Mouse (Mus musculus): ENCODE results near the gene Crlf1. TPM values are rescaled to one million over a fixed set of nuclear protein-coding genes. Genes with fewer than 3 reads are reported as not detected.
A peak's percentile ranks its signal among the peaks of the same experiment; 100 is the strongest.
"Not testable (repeated sequence)": the region's sequence is repeated elsewhere in the genome, so short reads cannot be mapped to it uniquely, and the experiment has no call there.

Crlf1 gene
- polyA plus RNA-seq, 1 experiment from 2014 or later, result 33.7 TPM

GRCm38 (mm10) chr8:70505698-70506327 is 12.9 kb downstream of the Crlf1 start:
- H3K4me1 ChIP-seq (replicated peaks; ENCODE audit: insufficient read depth, low read length), result peaks cover 21% of the 10 kb centered on the region

GRCm38 (mm10) chr8:70506328-70507026 is 13.5 kb downstream of the Crlf1 start, which contains the start of gene Rex1bd:
Rex1bd (minus strand) TSS chr8:70506752.
- peak; percentile 94 for TF ChIP-seq CTCF (IDR thresholded peaks at IDR 0.05; ENCODE audit: low read depth)
- Histone ChIP-seq H3K9ac (ENCODE audit: low read depth, low read length) (peak within 1 kb of the TSS; percentile 82), H3K9me3 (replicated peaks; ENCODE audit: low read length) (no peaks in the 10 kb centered on the region), H3K36me3 (ENCODE audit: insufficient read depth, low read length) (peaks cover 8% of the 10 kb centered on the region), H3K27me3 (ENCODE audit: insufficient read depth, low read length) (peaks cover 14% of the 10 kb centered on the region), H3K4me2 (ENCODE audit: low read length) (peak within 1 kb of the TSS; percentile 78), H3K4me1 (replicated peaks; ENCODE audit: insufficient read depth, low read length) (peaks cover 19% of the 10 kb centered on the region), H3K27ac (peak within 1 kb of the TSS; percentile 89), H3K4me3 (replicated peaks; ENCODE audit: low read depth, low read length) (peak within 1 kb of the TSS; percentile 77)
- ATAC-seq (replicated peaks; ENCODE audit: low FRiP score, low read depth) (peak; percentile 88), DNase-seq (ENCODE audit: low spot score) (peak; percentile 98)
- WGBS, result 3% methylated on average over 40 of the region's 40 CpGs

More at GRCm38 (mm10) chr8:70505698-70506327, 12.9 kb downstream of the Crlf1 start:
- no peaks in the 10 kb centered on the region for H3K9me3 ChIP-seq (replicated peaks; ENCODE audit: low read length)
- WGBS, result 38% methylated on average over 32 of the region's 32 CpGs
- TF ChIP-seq CTCF (IDR thresholded peaks at IDR 0.05; ENCODE audit: low read depth), result no peak
- H3K9ac ChIP-seq (ENCODE audit: low read depth, low read length), result peak overlapping the region; percentile 82
- ATAC-seq (replicated peaks; ENCODE audit: low FRiP score, low read depth) (peak; percentile 12), DNase-seq (ENCODE audit: low spot score) (no peak)
- peak overlapping the region; percentile 78 for H3K4me2 ChIP-seq (ENCODE audit: low read length)
- peaks cover 8% of the 10 kb centered on the region for H3K36me3 ChIP-seq (ENCODE audit: insufficient read depth, low read length)
- peak overlapping the region; percentile 89 for H3K27ac ChIP-seq
- H3K4me3 ChIP-seq (replicated peaks; ENCODE audit: low read depth, low read length), result peak overlapping the region; percentile 77
- H3K27me3 ChIP-seq (ENCODE audit: insufficient read depth, low read length), result peaks cover 20% of the 10 kb centered on the region

GRCm38 (mm10) chr8:70507027-70507393 is 14.1 kb downstream of the Crlf1 start:
- 68% methylated on average over 5 of the region's 5 CpGs for WGBS
- H3K4me1 ChIP-seq (replicated peaks; ENCODE audit: insufficient read depth, low read length), result peaks cover 17% of the 10 kb centered on the region
- H3K36me3 ChIP-seq (ENCODE audit: insufficient read depth, low read length), result peaks cover 8% of the 10 kb centered on the region
- no peak overlapping the region for H3K4me2 ChIP-seq (ENCODE audit: low read length)
- H3K9ac ChIP-seq (ENCODE audit: low read depth, low read length), result no peak overlapping the region
- H3K27me3 ChIP-seq (ENCODE audit: insufficient read depth, low read length), result peaks cover 8% of the 10 kb centered on the region
- H3K27ac ChIP-seq, result no peak overlapping the region
- TF ChIP-seq CTCF (IDR thresholded peaks at IDR 0.05; ENCODE audit: low read depth), result no peak
- H3K9me3 ChIP-seq (replicated peaks; ENCODE audit: low read length), result no peaks in the 10 kb centered on the region
- DNase-seq (ENCODE audit: low spot score), result no peak
- no peak overlapping the region for H3K4me3 ChIP-seq (replicated peaks; ENCODE audit: low read depth, low read length)
- no peak for ATAC-seq (replicated peaks; ENCODE audit: low FRiP score, low read depth)

GRCm38 (mm10) chr8:70509281-70509952 is 16.5 kb downstream of the Crlf1 start:
- Histone ChIP-seq H3K4me2 (ENCODE audit: low read length) (peak overlapping the region; percentile 95), H3K4me3 (replicated peaks; ENCODE audit: low read depth, low read length) (peak overlapping the region; percentile 84), H3K27ac (peak overlapping the region; percentile 93), H3K36me3 (ENCODE audit: insufficient read depth, low read length) (peaks cover 13% of the 10 kb centered on the region), H3K27me3 (ENCODE audit: insufficient read depth, low read length) (no peaks in the 10 kb centered on the region), H3K9me3 (replicated peaks; ENCODE audit: low read length) (no peaks in the 10 kb centered on the region), H3K4me1 (replicated peaks; ENCODE audit: insufficient read depth, low read length) (peaks cover 13% of the 10 kb centered on the region), H3K9ac (ENCODE audit: low read depth, low read length) (peak overlapping the region; percentile 98)
- no peak for DNase-seq (ENCODE audit: low spot score)
- WGBS, result 10% methylated on average over 25 of the region's 25 CpGs
- no peak for ATAC-seq (replicated peaks; ENCODE audit: low FRiP score, low read depth)
- no peak for TF ChIP-seq CTCF (IDR thresholded peaks at IDR 0.05; ENCODE audit: low read depth)

- peaks cover 13% of the 10 kb centered on the region for H3K36me3 ChIP-seq (ENCODE audit: insufficient read depth, low read length)
- no peaks in the 10 kb centered on the region for H3K27me3 ChIP-seq (ENCODE audit: insufficient read depth, low read length)
- peak within 1 kb of the TSS; percentile 98 for H3K9ac ChIP-seq (ENCODE audit: low read depth, low read length)
- DNase-seq (ENCODE audit: low spot score) (peak; percentile 99), ATAC-seq (replicated peaks; ENCODE audit: low FRiP score, low read depth) (peak; percentile 85)
- peak within 1 kb of the TSS; percentile 84 for H3K4me3 ChIP-seq (replicated peaks; ENCODE audit: low read depth, low read length)
- H3K4me2 ChIP-seq (ENCODE audit: low read length), result peak within 1 kb of the TSS; percentile 95
- H3K27ac ChIP-seq, result peak within 1 kb of the TSS; percentile 93
- H3K4me1 ChIP-seq (replicated peaks; ENCODE audit: insufficient read depth, low read length), result peaks cover 13% of the 10 kb centered on the region
- 1% methylated on average over 74 of the region's 74 CpGs for WGBS
- no peaks in the 10 kb centered on the region for H3K9me3 ChIP-seq (replicated peaks; ENCODE audit: low read length)
- no peak for TF ChIP-seq CTCF (IDR thresholded peaks at IDR 0.05; ENCODE audit: low read depth)
These were observed 17.4 kb downstream of the Crlf1 start, which contains the start of gene Uba52 for GRCm38 (mm10) chr8:70510228-70510915. Uba52 (minus strand) TSS chr8:70510801.

- H3K36me3 ChIP-seq (ENCODE audit: insufficient read depth, low read length), result peaks cover 15% of the 10 kb centered on the region
- not testable (repeated sequence) for H3K9me3 ChIP-seq (replicated peaks; ENCODE audit: low read length)
- peak overlapping the region; percentile 93; the same call in 1 of the 2 replicates for H3K27ac ChIP-seq
These were observed 18.2 kb downstream of the Crlf1 start for GRCm38 (mm10) chr8:70511174-70511573.

More at GRCm38 (mm10) chr8:70511174-70511573, 18.2 kb downstream of the Crlf1 start:
- DNase-seq (ENCODE audit: low spot score); H3K27me3 ChIP-seq (ENCODE audit: insufficient read depth, low read length); ATAC-seq (replicated peaks; ENCODE audit: low FRiP score, low read depth); H3K9ac ChIP-seq (ENCODE audit: low read depth, low read length); H3K4me1 ChIP-seq (replicated peaks; ENCODE audit: insufficient read depth, low read length): not testable (repeated sequence)
- peak overlapping the region; percentile 95 for H3K4me2 ChIP-seq (ENCODE audit: low read length)
- peak overlapping the region; percentile 84 for H3K4me3 ChIP-seq (replicated peaks; ENCODE audit: low read depth, low read length)
- 83% methylated on average over 6 of the region's 6 CpGs for WGBS

All from kidney, postnatal 0 days (tissue).